Comparison of ENCODE assay signal across 9 mouse cellular contexts in the genomic region with DNA sequence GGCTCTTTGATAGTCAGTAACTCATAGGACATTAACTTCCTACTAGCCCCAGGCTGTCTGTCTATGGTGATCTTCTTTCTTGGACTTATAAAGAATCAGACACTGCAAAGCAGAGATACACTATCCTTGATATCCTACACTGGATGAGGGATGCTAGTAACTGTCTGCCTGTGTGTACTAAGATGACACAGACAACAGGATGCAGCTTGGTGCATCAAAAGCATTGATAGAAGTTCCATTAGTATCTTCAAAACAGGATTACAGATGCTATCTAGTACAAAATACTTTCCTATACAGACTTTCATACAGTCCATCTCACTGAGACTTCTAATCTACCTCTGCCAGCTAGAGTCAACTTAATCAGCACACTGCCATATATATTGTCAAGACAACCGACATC.
"Had no signal": no experiment of that assay in that cellular context is flagged by ENCODE, and none has a peak within 500 bp of the region (broad histone marks: within the 10 kb centered on the region; RNA-seq: fewer than 3 reads in every experiment).

No protein-coding gene starts in this region.

- ATAC-seq: midbrain, embryonic 16.5 days had no signal

- DNase-seq: lung, adult 18-20 months; lung, embryonic 14.5 days; lung, postnatal 10 days; lung, postnatal 4 days; right cerebral cortex, postnatal 14 days; thymus, adult 2 months; thymus, postnatal 25 days; thymus, postnatal 4 days had no signal
